Mouse (Mus musculus) forebrain, embryonic 13.5 days (tissue): ENCODE results near the gene Ppp1r1c. TPM values are rescaled to one million over a fixed set of nuclear protein-coding genes. Genes with fewer than 3 reads are reported as not detected.
"Not testable (repeated sequence)": the region's sequence is repeated elsewhere in the genome, so short reads cannot be mapped to it uniquely, and the experiment has no call there.

ENCODE experiments used
- ATAC-seq: fragments of 200-750 bp; cut with Nextera tagmentation; 2 replicates; pipeline ENCODE4 v1.8.0; 2017
- H3K27ac ChIP-seq: fragments of 300-500 bp; sonication (generic); 2 replicates; pipeline ENCODE4 v1.5.1; 2015; ENCODE audit warnings: inconsistent platforms, mild to moderate bottlenecking, moderate library complexity
- H3K27me3 ChIP-seq: fragments of 300-500 bp; sonication (generic); 2 replicates; pipeline ENCODE4 v1.6.1; 2015; ENCODE audit warnings: mild to moderate bottlenecking, inconsistent platforms
- H3K36me3 ChIP-seq: fragments of 300-500 bp; sonication (generic); 2 replicates; pipeline ENCODE4 v1.6.1; 2015; ENCODE audit warnings: mild to moderate bottlenecking, inconsistent platforms; ENCODE audit not compliant: poor library complexity, severe bottlenecking
- H3K4me1 ChIP-seq: fragments of 300-500 bp; sonication (generic); 2 replicates; pipeline ENCODE4 v1.6.1; 2015; ENCODE audit warnings: inconsistent platforms
- H3K4me2 ChIP-seq: fragments of 300-500 bp; sonication (generic); 2 replicates; pipeline ENCODE4 v1.6.1; 2015; ENCODE audit warnings: inconsistent platforms, mild to moderate bottlenecking, moderate library complexity
- H3K4me3 ChIP-seq: fragments of 300-500 bp; sonication (generic); 2 replicates; pipeline ENCODE4 v1.5.1; 2015; ENCODE audit warnings: mild to moderate bottlenecking, inconsistent platforms
- H3K9ac ChIP-seq: fragments of 300-500 bp; sonication (generic); 2 replicates; pipeline ENCODE4 v1.6.1; 2015; ENCODE audit warnings: mild to moderate bottlenecking, inconsistent platforms
- H3K9me3 ChIP-seq: fragments of 300-500 bp; sonication (generic); replicated peaks from 2 replicates; pipeline ENCODE4 v1.6.1; 2016; ENCODE audit warnings: inconsistent platforms
- WGBS: fragments of 180-500 bp; shearing (Covaris S2); methylation state at CpG from one replicate; pipeline ENCODE4 v1.1.7; 2015; 5-methylcytosine and 5-hydroxymethylcytosine counted together
- polyA plus RNA-seq: library from polyadenylated mRNA; unstranded; fragments of >200 nt; fragmentation: Nextera tagmentation; extraction: Ambion mirVana; gene quantifications from 2 replicates; pipeline ENCODE4 v1.2.1, GENCODE M21; 2015

Gene Ppp1r1c
- polyA plus RNA-seq, 1 experiment from 2014 or later, result 0.22 TPM

GRCm38 (mm10) chr2:79798627-79799026 is 91.0 kb downstream of the Ppp1r1c start:
- Histone ChIP-seq H3K27me3 (no peaks in the 10 kb centered on the region), H3K4me1 (no peaks in the 10 kb centered on the region), H3K9ac (no peak overlapping the region), H3K9me3 (no peaks in the 10 kb centered on the region), H3K27ac (no peak overlapping the region), H3K36me3 (no peaks in the 10 kb centered on the region), H3K4me2 (no peak overlapping the region), H3K4me3 (no peak overlapping the region)
- 38% methylated on average over 7 of the region's 7 CpGs for WGBS
- no peak for ATAC-seq

DNA sequence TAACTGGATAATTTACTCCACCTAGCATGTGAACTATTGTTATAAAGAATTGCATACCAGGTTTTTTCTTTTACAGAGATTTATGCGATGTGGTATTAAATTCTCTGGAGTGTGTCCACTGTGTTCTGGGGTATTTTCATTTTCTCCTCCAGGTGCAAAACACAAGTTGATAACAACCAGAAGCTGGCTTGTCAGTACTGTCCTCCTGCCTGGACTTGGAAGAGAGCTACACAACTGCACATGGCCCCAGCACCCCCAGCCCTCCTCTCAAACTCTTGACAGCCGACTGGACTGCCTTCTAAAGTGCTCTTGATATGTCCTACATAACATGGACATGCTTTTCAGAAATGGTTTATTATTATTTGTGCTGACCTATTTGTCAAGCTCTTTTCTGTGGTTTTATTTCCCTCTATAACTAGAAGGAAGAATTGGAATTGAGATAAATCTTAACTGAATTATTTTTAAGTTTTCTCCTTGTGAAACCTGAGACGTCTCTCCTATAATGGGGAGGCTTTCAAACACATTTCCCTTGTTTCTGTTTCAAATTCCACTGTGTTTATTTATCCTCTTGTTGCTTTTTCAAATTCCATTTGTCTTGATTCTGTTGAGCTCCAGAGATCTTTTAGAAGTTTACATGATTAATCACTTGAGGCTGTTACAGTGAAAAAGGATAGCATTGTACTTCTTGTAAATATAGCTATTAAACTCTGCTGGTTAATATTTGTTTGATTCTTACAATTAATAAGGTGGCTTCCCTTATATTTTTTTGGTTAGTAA is 108.3 kb downstream of the Ppp1r1c start:
- no peak for ATAC-seq
- Histone ChIP-seq H3K9me3 (no peaks in the 10 kb centered on the region), H3K4me1 (no peaks in the 10 kb centered on the region), H3K36me3 (no peaks in the 10 kb centered on the region), H3K9ac (no peak overlapping the region), H3K27me3 (no peaks in the 10 kb centered on the region), H3K27ac (no peak overlapping the region), H3K4me3 (no peak overlapping the region), H3K4me2 (no peak overlapping the region)
- WGBS, result 76% methylated on average over 3 of the region's 3 CpGs

GRCm38 (mm10) chr2:79819543-79819942 is 112.0 kb downstream of the Ppp1r1c start:
- WGBS, result 72% methylated on average over 3 of the region's 3 CpGs
- Histone ChIP-seq H3K9ac (no peak overlapping the region), H3K4me3 (no peak overlapping the region), H3K4me2 (no peak overlapping the region), H3K27ac (no peak overlapping the region), H3K4me1 (no peaks in the 10 kb centered on the region), H3K36me3 (no peaks in the 10 kb centered on the region), H3K9me3 (no peaks in the 10 kb centered on the region), H3K27me3 (no peaks in the 10 kb centered on the region)
- ATAC-seq, result no peak

DNA sequence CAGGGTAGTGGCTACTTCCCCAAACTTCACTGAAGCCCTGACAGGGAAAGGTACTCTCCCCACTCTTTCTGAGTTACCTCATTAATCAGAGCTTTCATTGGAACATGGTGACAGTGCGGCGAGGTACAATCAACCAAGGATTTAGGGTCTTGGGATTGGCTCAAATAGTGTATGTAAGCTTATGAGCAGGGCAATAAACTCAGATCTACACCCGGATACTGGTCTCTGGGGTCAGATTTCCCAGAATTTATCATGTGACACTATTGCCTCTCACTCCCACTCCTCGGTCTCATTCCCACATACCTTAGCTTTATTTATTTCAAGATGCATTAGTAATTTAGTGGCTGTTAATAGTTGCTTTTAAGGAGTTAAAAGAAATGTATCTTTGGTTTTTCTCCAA is 118.3 kb downstream of the Ppp1r1c start:
- no peaks in the 10 kb centered on the region for H3K9me3 ChIP-seq
- H3K4me1 ChIP-seq, result no peaks in the 10 kb centered on the region
- H3K9ac ChIP-seq, result no peak overlapping the region
- no peaks in the 10 kb centered on the region for H3K27me3 ChIP-seq
- H3K4me3 ChIP-seq, result no peak overlapping the region
- no peaks in the 10 kb centered on the region for H3K36me3 ChIP-seq
- no peak overlapping the region for H3K27ac ChIP-seq
- no peak overlapping the region for H3K4me2 ChIP-seq
- no peak for ATAC-seq
- 94% methylated on average over 4 of the region's 4 CpGs for WGBS

GRCm38 (mm10) chr2:79839090-79839489 is 131.5 kb downstream of the Ppp1r1c start:
- H3K27ac ChIP-seq, result no peak overlapping the region
- no peaks in the 10 kb centered on the region for H3K4me1 ChIP-seq
- no peaks in the 10 kb centered on the region for H3K9me3 ChIP-seq
- 87% methylated on average over 6 of the region's 6 CpGs for WGBS
- H3K36me3 ChIP-seq, result no peaks in the 10 kb centered on the region
- no peaks in the 10 kb centered on the region for H3K27me3 ChIP-seq
- H3K4me2 ChIP-seq, result no peak overlapping the region
- no peak for ATAC-seq
- no peak overlapping the region for H3K4me3 ChIP-seq
- no peak overlapping the region for H3K9ac ChIP-seq

DNA sequence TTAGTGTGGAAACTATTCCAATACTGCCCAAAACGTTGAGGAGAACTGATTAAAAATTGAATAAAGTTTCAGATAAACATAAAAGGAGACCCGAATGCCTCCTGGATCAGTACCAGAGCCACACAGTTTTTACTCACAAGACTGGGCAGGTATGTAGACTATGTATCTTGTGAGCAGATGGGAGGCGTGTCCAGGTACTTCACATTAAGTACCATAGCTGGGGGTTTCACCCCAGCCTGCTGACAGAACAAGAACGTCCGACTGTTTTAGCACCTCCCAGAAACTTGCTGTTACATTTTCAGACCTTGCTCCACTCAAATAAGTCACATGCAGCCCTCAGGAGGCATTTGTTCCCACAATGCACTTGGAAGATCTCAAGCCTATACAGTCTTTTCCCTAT is 131.9 kb downstream of the Ppp1r1c start:
- H3K9ac ChIP-seq, result no peak overlapping the region
- ATAC-seq, result no peak
- H3K4me1 ChIP-seq, result no peaks in the 10 kb centered on the region
- no peak overlapping the region for H3K27ac ChIP-seq
- H3K27me3 ChIP-seq, result no peaks in the 10 kb centered on the region
- no peaks in the 10 kb centered on the region for H3K9me3 ChIP-seq
- H3K36me3 ChIP-seq, result no peaks in the 10 kb centered on the region
- WGBS, result 74% methylated on average over 5 of the region's 5 CpGs
- no peak overlapping the region for H3K4me2 ChIP-seq
- no peak overlapping the region for H3K4me3 ChIP-seq

DNA sequence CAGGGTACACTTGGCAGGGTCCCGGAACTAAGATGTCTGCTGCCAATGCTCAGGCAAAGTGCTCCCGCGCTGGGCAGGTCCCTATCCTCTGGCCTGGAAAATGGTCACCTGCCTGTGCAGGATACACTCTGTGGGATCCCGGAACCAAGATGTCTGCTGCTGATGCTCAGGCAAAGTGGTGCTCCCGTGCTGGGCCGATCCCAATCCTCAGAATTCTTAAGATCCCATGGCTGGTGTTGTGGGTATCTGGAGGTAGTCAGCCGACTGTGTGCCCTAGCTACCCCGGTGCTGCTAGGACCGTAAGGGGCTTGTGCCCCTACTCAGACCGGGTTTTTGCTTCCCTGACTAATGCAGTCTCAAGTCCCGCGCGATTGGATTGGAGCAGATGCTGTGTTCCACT is 139.8 kb downstream of the Ppp1r1c start:
- not testable (repeated sequence) for H3K27me3 ChIP-seq, H3K36me3 ChIP-seq, H3K27ac ChIP-seq, H3K4me1 ChIP-seq, H3K9ac ChIP-seq, H3K9me3 ChIP-seq, H3K4me2 ChIP-seq, H3K4me3 ChIP-seq, ATAC-seq
- 91% methylated on average over 13 of the region's 13 CpGs for WGBS

DNA sequence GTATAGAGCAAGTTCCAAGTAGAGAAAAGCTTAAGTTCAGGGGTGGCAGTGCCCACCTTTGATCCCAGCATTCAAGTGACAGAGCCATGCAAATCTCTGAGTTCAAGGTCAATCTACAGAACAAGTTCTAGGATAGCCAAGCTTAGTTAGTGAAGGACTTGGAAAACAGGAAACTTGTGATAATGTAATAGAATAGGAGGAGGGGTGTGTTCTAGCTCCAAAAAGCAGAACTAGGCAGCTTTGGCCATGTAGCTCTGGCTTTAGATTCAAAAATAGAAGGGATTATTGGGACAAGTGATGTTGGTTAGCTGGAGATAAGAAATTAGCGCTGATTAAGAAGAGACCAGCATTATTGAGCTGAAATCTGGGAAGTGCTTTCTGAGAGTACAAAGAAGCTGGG is 149.3 kb downstream of the Ppp1r1c start:
- Histone ChIP-seq H3K27me3 (no peaks in the 10 kb centered on the region), H3K4me1 (no peaks in the 10 kb centered on the region), H3K36me3 (no peaks in the 10 kb centered on the region), H3K27ac (no peak overlapping the region), H3K9me3 (no peaks in the 10 kb centered on the region), H3K4me3 (no peak overlapping the region), H3K9ac (no peak overlapping the region), H3K4me2 (no peak overlapping the region)
- no peak for ATAC-seq
- 88% methylated on average over 1 of the region's 1 CpGs for WGBS

GRCm38 (mm10) chr2:79865275-79865999 is 157.9 kb downstream of the Ppp1r1c start:
- Histone ChIP-seq H3K9me3 (no peaks in the 10 kb centered on the region), H3K27me3 (no peaks in the 10 kb centered on the region), H3K4me2 (no peak overlapping the region), H3K9ac (no peak overlapping the region), H3K27ac (no peak overlapping the region), H3K4me1 (no peaks in the 10 kb centered on the region), H3K4me3 (no peak overlapping the region), H3K36me3 (no peaks in the 10 kb centered on the region)
- WGBS, result 42% methylated on average over 9 of the region's 9 CpGs
- peak; percentile 91 for ATAC-seq

Other genes starting within 250 kb of the Ppp1r1c start
- gene Itprid2, start 72.4 kb upstream of the Ppp1r1c start, polyA plus RNA-seq, result 3.0 and 3.1 TPM in 2 replicates